Mouse (Mus musculus): ENCODE data around the gene Thap4. TPM values are rescaled to one million over a fixed set of nuclear protein-coding genes. Genes with fewer than 3 reads are reported as not detected.

Thap4 gene
- total RNA-seq, 4 experiments from 2014 or later, result 45.0 to 54.2 (median 51.8) TPM

DNA sequence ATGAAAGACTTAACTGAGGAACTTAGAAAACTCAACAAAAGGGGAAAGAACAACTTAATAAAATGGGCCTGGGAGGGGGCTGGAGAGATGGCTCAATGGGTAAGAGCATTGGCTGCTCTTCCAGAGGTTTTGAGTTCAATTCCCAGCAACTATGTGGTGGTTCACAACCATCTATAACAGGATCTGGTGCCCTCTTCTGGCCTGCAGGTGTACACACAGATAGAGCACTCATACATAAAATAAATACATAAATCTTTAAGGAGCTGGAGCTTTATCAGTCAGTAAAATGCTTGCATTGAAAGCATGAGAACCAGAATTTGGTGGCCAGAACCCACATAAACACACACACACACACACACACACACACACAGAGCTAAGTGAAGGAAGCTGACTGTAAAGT lies 11.8 kb downstream of the Thap4 start:
- no peak for DNase-seq

GRCm38 (mm10) chr1:93741987-93742386 lies 12.7 kb downstream of the Thap4 start:
- DNase-seq, result no peak

- no peak for DNase-seq
Observed at GRCm38 (mm10) chr1:93740671-93741070, 14.0 kb downstream of the Thap4 start.

DNA sequence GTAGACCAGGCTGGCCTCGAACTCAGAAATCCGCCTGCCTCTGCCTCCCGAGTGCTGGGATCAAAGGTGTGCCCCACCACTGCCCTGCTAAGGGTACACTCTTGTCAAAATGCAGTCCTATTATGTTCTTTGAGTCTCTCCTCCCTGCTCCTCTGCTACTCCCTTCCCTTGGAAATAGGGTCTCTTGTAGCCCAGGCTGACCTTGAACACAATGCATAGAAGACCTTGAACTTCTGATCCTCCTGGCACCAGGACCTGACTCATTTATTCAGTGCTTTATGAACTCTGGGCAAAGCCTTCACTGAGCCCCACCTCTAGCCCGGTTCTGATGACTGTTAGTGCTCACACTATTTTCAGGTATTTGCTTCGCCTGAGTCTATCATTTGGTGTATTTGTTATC lies 17.0 kb downstream of the Thap4 start:
- no peak for DNase-seq

DNA sequence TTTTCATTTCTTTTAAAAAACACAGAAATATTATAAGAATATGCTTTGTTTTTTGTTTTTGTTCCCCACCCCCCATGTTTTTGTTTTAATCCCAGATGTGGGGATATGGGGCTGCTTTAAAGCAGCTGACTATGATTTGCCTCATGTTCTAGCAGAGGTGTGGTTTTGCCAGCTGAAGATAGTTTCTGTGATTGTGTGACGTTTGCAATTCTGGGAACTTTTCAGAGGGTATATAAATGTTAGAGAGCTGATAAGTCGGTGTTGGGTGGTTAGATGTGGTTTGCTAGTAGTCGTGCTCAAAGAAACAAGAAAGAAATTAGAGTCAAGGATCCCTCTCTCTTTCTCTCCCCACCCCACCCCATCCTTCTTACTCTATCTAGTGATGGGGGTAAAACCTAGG lies 18.8 kb downstream of the Thap4 start:
- DNase-seq, result no peak

GRCm38 (mm10) chr1:93731880-93732281 lies 22.8 kb downstream of the Thap4 start:
- no peak for DNase-seq

GRCm38 (mm10) chr1:93731103-93731502 lies 23.6 kb downstream of the Thap4 start:
- no peak for DNase-seq

- peak; percentile 59 for DNase-seq
Observed at GRCm38 (mm10) chr1:93726974-93727373, 27.7 kb downstream of the Thap4 start.

DNA sequence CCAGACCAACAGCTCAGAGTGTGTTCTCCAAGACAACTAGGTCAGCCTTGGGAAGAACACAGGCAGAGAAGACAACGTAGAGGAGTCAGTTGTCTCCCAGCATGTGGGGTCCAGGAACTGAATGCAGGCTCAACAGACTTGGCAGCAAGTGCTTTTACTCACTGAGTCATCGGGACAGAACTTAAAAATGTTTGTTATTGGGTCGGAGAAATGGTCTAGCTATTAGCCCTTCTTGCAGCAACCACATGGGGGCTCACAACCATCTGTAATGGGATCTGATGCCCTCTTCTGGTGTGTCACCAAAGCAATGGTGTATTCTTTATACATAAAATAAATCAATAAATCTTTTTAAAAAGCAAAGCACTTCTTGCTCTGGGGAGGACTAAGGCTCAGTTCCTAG lies 28.5 kb downstream of the Thap4 start:
- DNase-seq, result no peak

DNA sequence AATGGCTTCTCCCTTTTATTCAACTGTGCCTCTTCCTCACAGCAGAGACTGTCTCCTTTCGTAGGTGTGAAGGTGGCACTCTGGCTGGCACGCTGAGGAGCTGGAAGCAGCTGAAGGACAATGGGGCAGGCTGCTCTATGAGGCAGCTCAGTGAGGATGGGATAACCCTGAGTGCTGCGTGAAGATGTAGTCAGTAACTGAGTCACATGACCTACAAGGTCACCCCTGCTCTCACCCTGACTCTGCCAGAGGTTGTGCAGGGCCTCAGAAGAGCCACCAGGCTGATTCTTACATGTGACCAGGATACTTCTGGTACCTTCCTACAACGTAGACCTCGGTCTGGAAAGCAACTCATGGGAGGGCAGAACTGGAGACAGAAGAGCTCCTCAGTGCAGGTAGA lies 29.0 kb downstream of the Thap4 start:
- peak; percentile 73 for DNase-seq

- no peak for DNase-seq
Observed at GRCm38 (mm10) chr1:93724623-93725022, 30.0 kb downstream of the Thap4 start.

DNA sequence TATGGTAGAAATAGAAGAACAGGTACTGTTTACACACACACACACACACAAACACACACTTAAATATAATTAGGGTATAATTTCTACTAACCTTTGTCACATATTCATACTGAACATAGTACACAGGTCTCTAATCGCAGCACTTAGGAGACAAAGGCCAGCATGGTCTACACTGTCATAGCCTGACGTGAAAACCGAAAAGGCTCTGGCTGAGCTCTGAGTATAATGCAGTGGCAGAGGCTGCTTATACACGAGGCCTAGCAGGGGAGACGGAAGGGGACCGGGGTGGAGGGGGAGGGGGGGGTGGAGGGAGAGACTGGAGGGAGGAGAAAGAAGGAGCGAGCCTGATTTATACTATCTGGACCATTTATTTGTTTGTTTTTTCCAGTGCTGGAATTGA lies 33.1 kb downstream of the Thap4 start:
- DNase-seq, result no peak

- no peak for DNase-seq
Observed at GRCm38 (mm10) chr1:93716166-93716565, 38.5 kb downstream of the Thap4 start.

GRCm38 (mm10) chr1:93705389-93705788 lies 49.3 kb downstream of the Thap4 start:
- DNase-seq, result no peak

DNA sequence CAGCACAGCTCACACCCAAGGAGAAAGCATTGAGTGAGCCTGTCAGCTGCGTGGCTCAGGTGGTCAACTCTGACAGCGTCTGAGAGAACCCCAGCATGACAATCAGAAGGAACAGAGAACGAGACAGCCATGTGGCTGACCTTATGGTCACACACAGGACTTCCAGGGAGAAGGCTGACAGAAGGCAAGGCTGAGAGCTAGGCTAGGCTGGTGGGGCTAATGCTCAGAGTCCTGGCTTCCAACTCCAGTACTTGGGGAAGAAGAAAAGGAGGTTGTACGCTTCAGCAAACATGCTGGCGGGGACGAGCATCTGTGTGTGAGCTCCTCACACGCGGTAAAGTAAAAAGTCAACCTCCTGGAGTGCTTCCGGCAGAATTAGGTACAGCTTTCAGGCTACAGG lies 50.3 kb downstream of the Thap4 start:
- DNase-seq, result no peak

- no peak for DNase-seq
Observed at GRCm38 (mm10) chr1:93703472-93704048, 51.1 kb downstream of the Thap4 start.

- no peak for DNase-seq
Observed at GRCm38 (mm10) chr1:93702106-93702505, 52.6 kb downstream of the Thap4 start.

- no peak for DNase-seq
Observed at GRCm38 (mm10) chr1:93699159-93699558, 55.5 kb downstream of the Thap4 start.

DNA sequence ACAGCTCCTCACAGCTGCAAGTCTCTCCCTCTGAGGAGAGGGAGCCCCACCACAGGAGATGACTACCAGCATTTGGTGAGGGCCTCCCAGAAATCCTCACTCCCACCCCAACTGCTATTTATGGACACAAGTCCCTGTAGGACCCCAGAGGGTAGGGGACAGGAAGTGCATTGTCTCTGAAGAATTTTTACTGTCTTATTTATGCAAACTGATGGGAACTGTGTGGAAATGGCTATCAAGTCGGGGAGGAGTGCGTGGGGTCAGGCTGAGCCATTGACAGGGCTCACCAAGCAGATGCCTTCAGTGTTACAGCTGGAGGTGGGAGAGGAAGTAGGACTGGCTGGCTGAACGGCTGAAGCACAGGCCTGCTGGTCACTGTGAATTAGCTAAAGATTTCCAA lies 57.3 kb downstream of the Thap4 start:
- DNase-seq, result no peak

- DNase-seq, result peak; percentile 61
Observed at GRCm38 (mm10) chr1:93694966-93695365, 59.7 kb downstream of the Thap4 start.

- no peak for DNase-seq
Observed at GRCm38 (mm10) chr1:93693943-93694342, 60.7 kb downstream of the Thap4 start.

- DNase-seq, result no peak
Observed at GRCm38 (mm10) chr1:93693502-93693901, 61.2 kb downstream of the Thap4 start.

- DNase-seq, result no peak
Observed at GRCm38 (mm10) chr1:93692773-93693172, 61.9 kb downstream of the Thap4 start.

DNA sequence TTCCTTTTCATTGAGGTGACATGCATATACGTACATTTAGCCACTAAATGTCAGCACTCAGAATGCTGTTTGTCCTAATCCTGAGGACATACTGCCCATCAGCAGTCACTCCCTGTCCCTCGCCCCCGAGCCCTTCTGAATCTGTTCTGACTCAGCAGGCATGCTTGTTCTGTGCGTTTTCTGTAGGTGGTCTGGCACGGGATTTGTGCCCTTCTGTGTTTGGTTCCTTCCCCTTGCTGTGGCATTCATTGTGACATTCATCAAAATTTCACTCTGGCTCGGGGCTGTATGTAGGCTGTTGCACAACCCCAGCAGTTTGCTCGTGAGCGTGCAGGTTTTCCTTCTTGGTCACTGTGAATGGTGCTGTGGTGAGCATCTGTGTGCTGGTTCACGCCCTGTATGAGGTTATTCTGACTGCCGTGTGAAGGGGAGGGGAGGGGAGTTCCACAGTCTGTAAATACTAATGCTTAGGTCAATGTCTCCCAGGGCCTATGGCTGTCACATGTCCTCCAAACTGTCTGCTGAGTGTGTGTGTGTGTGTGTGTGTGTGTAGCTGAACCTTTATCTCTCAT lies 62.8 kb downstream of the Thap4 start:
- DNase-seq, result no peak

- DNase-seq, result no peak
Observed at GRCm38 (mm10) chr1:93691106-93691505, 63.6 kb downstream of the Thap4 start.
